Mouse (Mus musculus) midbrain, embryonic 11.5 days (tissue): ENCODE measurements around the gene Cda. TPM values are rescaled to one million over a fixed set of nuclear protein-coding genes. Genes with fewer than 3 reads are reported as not detected.

Experiments
- ATAC-seq: fragments of 200-750 bp; cut with Nextera tagmentation; 2 replicates; pipeline ENCODE4 v1.8.0; 2017; ENCODE audit warnings: moderate TSS enrichment, moderate library complexity; ENCODE audit not compliant: low FRiP score
- DNase-seq: peaks from one replicate; pipeline ENCODE4 v3.0.0; 2015; ENCODE audit warnings: low spot score; ENCODE audit errors: missing footprints
- H3K27ac ChIP-seq: fragments of 300-500 bp; sonication (generic); 2 replicates; pipeline ENCODE4 v1.5.1; 2014; ENCODE audit warnings: low read depth, low read length
- H3K27me3 ChIP-seq: fragments of 300-500 bp; sonication (generic); 2 replicates; pipeline ENCODE4 v1.6.1; 2014; ENCODE audit warnings: mild to moderate bottlenecking, low read length, moderate library complexity, mixed read lengths; ENCODE audit not compliant: control insufficient read depth, insufficient read depth
- H3K36me3 ChIP-seq: fragments of 300-500 bp; sonication (generic); 2 replicates; pipeline ENCODE4 v1.6.1; 2014; ENCODE audit warnings: mild to moderate bottlenecking, low read length, moderate library complexity, mixed read lengths; ENCODE audit not compliant: control insufficient read depth, insufficient read depth
- H3K4me1 ChIP-seq: fragments of 300-500 bp; sonication (generic); 2 replicates; pipeline ENCODE4 v1.6.1; 2014; ENCODE audit warnings: low read length; ENCODE audit not compliant: control insufficient read depth, insufficient read depth
- H3K4me2 ChIP-seq: fragments of 300-500 bp; sonication (generic); 2 replicates; pipeline ENCODE4 v1.6.1; 2014; ENCODE audit warnings: mild to moderate bottlenecking, moderate library complexity
- H3K4me3 ChIP-seq: fragments of 300-500 bp; sonication (generic); 2 replicates; pipeline ENCODE4 v1.5.1; 2014; ENCODE audit warnings: low read depth, low read length
- H3K9ac ChIP-seq: fragments of 300-500 bp; sonication (generic); 2 replicates; pipeline ENCODE4 v1.6.1; 2014; ENCODE audit warnings: low read length
- H3K9me3 ChIP-seq: fragments of 300-500 bp; sonication (generic); 2 replicates; pipeline ENCODE4 v1.6.1; 2016; ENCODE audit warnings: low read length; ENCODE audit not compliant: control insufficient read depth
- WGBS: fragments of 180-500 bp; shearing (Covaris S2); extraction: QIAGEN DNeasy Blood & Tissue Kit; methylation state at CpG from one replicate; pipeline ENCODE4 v1.1.7; 2014; 5-methylcytosine and 5-hydroxymethylcytosine counted together
- polyA plus RNA-seq: library from polyadenylated mRNA; unstranded; fragments of >200 nt; fragmentation: Nextera tagmentation; extraction: Ambion mirVana; gene quantifications from 2 replicates; pipeline ENCODE4 v1.2.1, GENCODE M21; 2014

Cda gene
- polyA plus RNA-seq, 1 experiment from 2014 or later, result 2.0 TPM

- no peaks in the 10 kb centered on the region for H3K27me3 ChIP-seq
- no peak for ATAC-seq
- no peaks in the 10 kb centered on the region; the same call in 1 of the 2 replicates for H3K36me3 ChIP-seq
- peaks cover 2% of the 10 kb centered on the region; the same call in 1 of the 2 replicates for H3K9me3 ChIP-seq
- no peak overlapping the region for H3K4me2 ChIP-seq
- H3K27ac ChIP-seq, result no peak overlapping the region
- WGBS, result 86% methylated on average over 11 of the region's 11 CpGs
- H3K4me3 ChIP-seq, result no peak overlapping the region
- H3K4me1 ChIP-seq, result peaks cover 15% of the 10 kb centered on the region
- no peak overlapping the region for H3K9ac ChIP-seq
- DNase-seq, result no peak
These were observed 47.1 kb downstream of the Cda start for GRCm38 (mm10) chr4:138320711-138321110.

GRCm38 (mm10) chr4:138319508-138319907, 48.3 kb downstream of the Cda start:
- ATAC-seq, result no peak
- H3K36me3 ChIP-seq, result no peaks in the 10 kb centered on the region; the same call in 1 of the 2 replicates
- H3K9me3 ChIP-seq, result peaks cover 2% of the 10 kb centered on the region; the same call in 1 of the 2 replicates
- H3K27me3 ChIP-seq, result no peaks in the 10 kb centered on the region
- DNase-seq, result peak; percentile 98
- H3K4me2 ChIP-seq, result no peak overlapping the region
- H3K27ac ChIP-seq, result no peak overlapping the region
- no peak overlapping the region for H3K9ac ChIP-seq
- no peak overlapping the region for H3K4me3 ChIP-seq
- peaks cover 15% of the 10 kb centered on the region for H3K4me1 ChIP-seq
- WGBS, result 36% methylated on average over 10 of the region's 10 CpGs

GRCm38 (mm10) chr4:138318509-138319266, 49.1 kb downstream of the Cda start:
- no peak overlapping the region for H3K4me2 ChIP-seq
- H3K9ac ChIP-seq, result no peak overlapping the region
- ATAC-seq (peak; percentile 56; the same call in 1 of the 2 replicates), DNase-seq (peak; percentile 92)
- H3K36me3 ChIP-seq, result no peaks in the 10 kb centered on the region; the same call in 1 of the 2 replicates
- no peaks in the 10 kb centered on the region for H3K27me3 ChIP-seq
- H3K4me3 ChIP-seq, result no peak overlapping the region
- peaks cover 2% of the 10 kb centered on the region; the same call in 1 of the 2 replicates for H3K9me3 ChIP-seq
- H3K27ac ChIP-seq, result no peak overlapping the region
- H3K4me1 ChIP-seq, result peaks cover 13% of the 10 kb centered on the region
- WGBS, result 50% methylated on average over 6 of the region's 6 CpGs

GRCm38 (mm10) chr4:138316369-138316768, 51.4 kb downstream of the Cda start:
- Histone ChIP-seq H3K4me2 (no peak overlapping the region), H3K4me3 (no peak overlapping the region), H3K9me3 (peaks cover 2% of the 10 kb centered on the region; the same call in 1 of the 2 replicates), H3K9ac (no peak overlapping the region), H3K27me3 (no peaks in the 10 kb centered on the region), H3K36me3 (peaks cover 7% of the 10 kb centered on the region), H3K27ac (no peak overlapping the region), H3K4me1 (no peaks in the 10 kb centered on the region)
- DNase-seq (no peak), ATAC-seq (no peak)
- WGBS, result 90% methylated on average over 6 of the region's 6 CpGs

GRCm38 (mm10) chr4:138315781-138316180, 52.0 kb downstream of the Cda start:
- WGBS, result 66% methylated on average over 9 of the region's 9 CpGs
- peaks cover 2% of the 10 kb centered on the region; the same call in 1 of the 2 replicates for H3K9me3 ChIP-seq
- peaks cover 11% of the 10 kb centered on the region for H3K36me3 ChIP-seq
- no peak overlapping the region for H3K4me3 ChIP-seq
- H3K9ac ChIP-seq, result no peak overlapping the region
- no peaks in the 10 kb centered on the region for H3K27me3 ChIP-seq
- DNase-seq (peak; percentile 89), ATAC-seq (no peak)
- no peak overlapping the region for H3K4me2 ChIP-seq
- no peaks in the 10 kb centered on the region for H3K4me1 ChIP-seq
- no peak overlapping the region for H3K27ac ChIP-seq

GRCm38 (mm10) chr4:138313795-138314194, 54.0 kb downstream of the Cda start:
- no peak for ATAC-seq
- Histone ChIP-seq H3K9me3 (peaks cover 2% of the 10 kb centered on the region; the same call in 1 of the 2 replicates), H3K4me2 (no peak overlapping the region), H3K9ac (no peak overlapping the region), H3K27me3 (no peaks in the 10 kb centered on the region), H3K27ac (no peak overlapping the region), H3K4me1 (no peaks in the 10 kb centered on the region), H3K36me3 (peaks cover 17% of the 10 kb centered on the region), H3K4me3 (no peak overlapping the region)
- peak; percentile 78 for DNase-seq
- WGBS, result 84% methylated on average over 4 of the region's 4 CpGs

- ATAC-seq, result no peak
- H3K9ac ChIP-seq, result no peak overlapping the region
These were observed 54.8 kb downstream of the Cda start for GRCm38 (mm10) chr4:138313021-138313420.

GRCm38 (mm10) chr4:138312105-138312504, 55.7 kb downstream of the Cda start:
- no peaks in the 10 kb centered on the region for H3K4me1 ChIP-seq
- peaks cover 17% of the 10 kb centered on the region for H3K36me3 ChIP-seq
- H3K27ac ChIP-seq, result no peak overlapping the region
- 95% methylated on average over 3 of the region's 3 CpGs for WGBS
- no peaks in the 10 kb centered on the region for H3K27me3 ChIP-seq
- ATAC-seq (no peak), DNase-seq (no peak)
- H3K9ac ChIP-seq, result no peak overlapping the region
- no peak overlapping the region for H3K4me3 ChIP-seq
- peaks cover 2% of the 10 kb centered on the region; the same call in 1 of the 2 replicates for H3K9me3 ChIP-seq
- H3K4me2 ChIP-seq, result no peak overlapping the region

More at GRCm38 (mm10) chr4:138313021-138313420, 54.8 kb downstream of the Cda start:
- Histone ChIP-seq H3K4me1 (no peaks in the 10 kb centered on the region), H3K27ac (no peak overlapping the region), H3K27me3 (no peaks in the 10 kb centered on the region), H3K36me3 (peaks cover 17% of the 10 kb centered on the region), H3K4me2 (no peak overlapping the region), H3K4me3 (no peak overlapping the region), H3K9me3 (peaks cover 2% of the 10 kb centered on the region; the same call in 1 of the 2 replicates)
- WGBS, result 96% methylated on average over 11 of the region's 11 CpGs
- peak; percentile 35 for DNase-seq

- H3K9ac ChIP-seq, result no peak overlapping the region
- 69% methylated on average over 8 of the region's 8 CpGs for WGBS
- no peak overlapping the region for H3K4me2 ChIP-seq
- H3K4me1 ChIP-seq, result no peaks in the 10 kb centered on the region
- no peak for DNase-seq
- H3K27me3 ChIP-seq, result no peaks in the 10 kb centered on the region
- ATAC-seq, result peak; percentile 33; the same call in 1 of the 2 replicates
- no peak overlapping the region for H3K4me3 ChIP-seq
- H3K27ac ChIP-seq, result no peak overlapping the region
- peaks cover 17% of the 10 kb centered on the region for H3K36me3 ChIP-seq
- peaks cover 2% of the 10 kb centered on the region; the same call in 1 of the 2 replicates for H3K9me3 ChIP-seq
These were observed 56.2 kb downstream of the Cda start for GRCm38 (mm10) chr4:138311595-138311994.
